Mouse (Mus musculus) forebrain, embryonic 10.5 days (tissue): ENCODE data around the gene Osbp2. TPM values are rescaled to one million over a fixed set of nuclear protein-coding genes. Genes with fewer than 3 reads are reported as not detected.

Source experiments
- DNase-seq: peaks from one replicate; pipeline ENCODE4 v3.0.0-alpha.2; 2017; ENCODE audit warnings: low spot score; ENCODE audit errors: extremely low spot score
- H3K27ac ChIP-seq: fragments of 300-500 bp; sonication (generic); 2 replicates; pipeline ENCODE4 v1.5.1; 2016; ENCODE audit warnings: mild to moderate bottlenecking
- H3K27me3 ChIP-seq: fragments of 300-500 bp; sonication (generic); 2 replicates; pipeline ENCODE4 v1.6.1; 2016; ENCODE audit warnings: mild to moderate bottlenecking; ENCODE audit not compliant: poor library complexity, severe bottlenecking
- H3K36me3 ChIP-seq: fragments of 300-500 bp; sonication (generic); replicated peaks from 2 replicates; pipeline ENCODE4 v1.6.1; 2016; ENCODE audit warnings: mild to moderate bottlenecking, moderate library complexity
- H3K4me1 ChIP-seq: fragments of 300-500 bp; sonication (generic); 2 replicates; pipeline ENCODE4 v1.6.1; 2016
- H3K4me3 ChIP-seq: fragments of 300-500 bp; sonication (generic); 2 replicates; pipeline ENCODE4 v1.5.1; 2016; ENCODE audit warnings: mild to moderate bottlenecking, moderate library complexity
- H3K9me3 ChIP-seq: fragments of 300-500 bp; sonication (generic); 2 replicates; pipeline ENCODE4 v1.6.1; 2016; ENCODE audit warnings: mild to moderate bottlenecking, moderate library complexity
- WGBS: fragments of 180-500 bp; shearing (Covaris S2); methylation state at CpG from one replicate; pipeline ENCODE4 v1.1.7; 2016; 5-methylcytosine and 5-hydroxymethylcytosine counted together
- polyA plus RNA-seq: library from polyadenylated mRNA; unstranded; fragments of >200 nt; fragmentation: Nextera tagmentation; extraction: Ambion mirVana; gene quantifications from 2 replicates; pipeline ENCODE4 v1.2.1, GENCODE M21; 2016

Gene Osbp2
- polyA plus RNA-seq, 1 experiment from 2014 or later, result 0.89 TPM

GRCm38 (mm10) chr11:3731469-3731868 lies 132.2 kb downstream of the Osbp2 start:
- 87% methylated on average over 4 of the region's 4 CpGs for WGBS
- H3K4me3 ChIP-seq, result no peak overlapping the region
- H3K9me3 ChIP-seq, result no peaks in the 10 kb centered on the region
- no peak for DNase-seq
- peaks cover 7% of the 10 kb centered on the region; the same call in 1 of the 2 replicates for H3K4me1 ChIP-seq
- no peaks in the 10 kb centered on the region for H3K27me3 ChIP-seq
- H3K36me3 ChIP-seq, result no peaks in the 10 kb centered on the region
- no peak overlapping the region for H3K27ac ChIP-seq

DNA sequence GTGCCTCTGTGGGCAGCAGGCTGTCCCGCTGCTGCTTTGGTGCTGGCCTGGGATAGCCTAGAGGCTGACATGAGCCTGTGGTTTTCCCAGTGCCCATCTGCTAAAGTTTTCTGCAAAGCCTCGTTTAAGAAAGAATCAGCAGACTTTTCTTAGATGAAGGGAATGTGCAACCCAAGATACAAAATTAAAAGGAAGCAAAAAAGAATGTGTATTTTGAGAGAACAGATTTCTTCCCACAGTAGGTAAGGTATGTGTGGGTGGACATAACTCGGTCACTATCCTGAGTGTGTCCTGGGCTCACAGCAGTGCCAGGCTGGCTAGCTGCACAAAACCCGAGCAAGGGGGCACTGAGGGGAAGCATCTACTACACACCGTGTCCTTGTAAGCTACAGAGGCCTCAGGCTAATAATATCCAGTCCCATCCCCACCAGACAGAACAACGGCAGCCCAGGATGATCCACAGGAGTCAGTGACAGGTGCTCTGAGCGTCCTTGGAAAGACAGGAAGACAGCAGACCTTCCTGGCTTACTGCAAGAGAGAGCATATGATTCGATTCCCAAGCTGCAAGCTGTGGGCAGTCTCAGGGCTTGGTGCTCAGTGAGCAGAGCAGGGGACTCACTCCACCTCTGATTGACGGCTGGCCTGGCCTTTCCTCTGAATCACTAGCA lies 136.1 kb downstream of the Osbp2 start:
- H3K36me3 ChIP-seq, result no peaks in the 10 kb centered on the region
- 76% methylated on average over 9 of the region's 9 CpGs for WGBS
- no peaks in the 10 kb centered on the region for H3K9me3 ChIP-seq
- no peak for DNase-seq
- no peak overlapping the region for H3K27ac ChIP-seq
- peaks cover 9% of the 10 kb centered on the region for H3K4me1 ChIP-seq
- H3K27me3 ChIP-seq, result no peaks in the 10 kb centered on the region
- H3K4me3 ChIP-seq, result no peak overlapping the region

DNA sequence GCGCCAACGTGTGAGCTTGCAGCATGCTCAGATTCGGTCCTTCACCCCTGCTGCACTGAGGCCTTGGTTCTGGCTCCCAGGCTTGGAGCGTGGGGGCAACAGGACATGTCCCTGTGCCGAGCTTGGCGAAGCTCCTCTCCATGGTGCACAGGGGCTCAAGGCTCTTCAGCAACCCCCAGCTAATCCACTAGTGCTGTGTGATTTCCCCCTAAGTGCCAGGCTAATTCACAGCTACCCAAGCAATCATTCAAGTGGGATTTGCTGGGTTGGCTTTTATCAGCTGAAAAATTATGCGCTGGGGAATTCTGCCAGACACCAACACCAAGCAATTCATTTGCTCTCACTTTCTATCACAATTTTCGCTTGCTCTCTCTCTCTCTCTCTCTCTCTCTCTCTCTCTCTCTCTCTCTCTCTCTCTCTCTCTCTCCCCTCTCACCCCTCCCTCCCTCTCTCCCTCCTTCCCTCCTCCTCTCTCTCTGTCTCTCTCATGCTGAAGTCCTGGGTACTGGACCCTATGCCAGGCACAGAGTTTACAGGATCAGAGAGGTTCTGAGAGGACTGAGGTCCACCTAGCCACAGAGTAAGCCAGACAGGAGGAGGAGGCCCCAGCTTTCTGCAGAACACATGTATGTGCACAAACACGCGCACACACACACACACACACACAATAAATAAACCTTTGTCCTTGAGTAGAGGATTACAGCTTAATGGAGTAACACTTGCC lies 138.2 kb downstream of the Osbp2 start:
- no peak overlapping the region for H3K27ac ChIP-seq
- H3K4me3 ChIP-seq, result no peak overlapping the region
- H3K36me3 ChIP-seq, result no peaks in the 10 kb centered on the region
- H3K27me3 ChIP-seq, result no peaks in the 10 kb centered on the region
- WGBS, result 71% methylated on average over 10 of the region's 10 CpGs
- H3K9me3 ChIP-seq, result no peaks in the 10 kb centered on the region
- no peak for DNase-seq
- H3K4me1 ChIP-seq, result peaks cover 17% of the 10 kb centered on the region

DNA sequence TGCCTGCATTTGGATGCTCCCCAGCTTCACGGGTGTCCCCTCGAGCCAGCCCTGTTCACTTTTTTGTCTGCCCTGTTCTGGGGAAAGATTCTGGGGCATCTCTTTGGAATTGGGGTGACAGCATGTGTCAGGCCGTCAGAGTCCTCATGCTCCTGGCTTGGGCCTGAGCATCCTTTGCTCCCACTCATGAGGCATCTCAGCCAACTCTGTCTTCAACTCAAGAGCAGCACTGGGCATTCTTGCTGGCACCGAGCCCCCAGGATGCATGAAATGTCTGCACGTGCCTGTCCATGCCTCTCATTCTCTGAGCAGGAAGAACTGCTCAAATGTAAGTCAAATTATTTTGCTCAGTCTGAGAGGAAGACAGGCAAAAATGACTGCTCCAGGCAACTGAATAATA lies 139.0 kb downstream of the Osbp2 start:
- no peaks in the 10 kb centered on the region for H3K27me3 ChIP-seq
- 74% methylated on average over 5 of the region's 5 CpGs for WGBS
- H3K9me3 ChIP-seq, result no peaks in the 10 kb centered on the region
- peaks cover 17% of the 10 kb centered on the region for H3K4me1 ChIP-seq
- no peak overlapping the region for H3K27ac ChIP-seq
- no peaks in the 10 kb centered on the region for H3K36me3 ChIP-seq
- no peak for DNase-seq
- H3K4me3 ChIP-seq, result no peak overlapping the region

DNA sequence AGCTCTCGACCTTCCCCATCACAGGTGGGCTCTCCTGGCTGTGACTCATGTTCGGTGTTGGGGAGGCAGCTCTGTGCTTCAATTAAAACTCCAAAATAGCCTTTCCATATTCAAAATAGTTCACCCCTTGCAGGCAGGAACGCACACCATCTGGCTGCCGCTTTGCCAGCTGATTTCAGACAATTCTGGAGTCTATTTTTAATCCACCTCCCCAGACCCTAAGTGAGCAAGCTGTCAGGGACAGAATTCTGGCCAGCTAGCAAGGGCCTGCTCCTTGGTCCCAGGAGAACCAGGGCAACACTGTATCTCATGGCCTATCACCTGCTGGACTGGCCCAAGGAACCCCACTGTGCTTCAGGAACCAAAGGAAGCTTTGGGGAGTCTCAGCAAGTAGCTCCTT lies 139.8 kb downstream of the Osbp2 start:
- Histone ChIP-seq H3K4me3 (no peak overlapping the region), H3K9me3 (no peaks in the 10 kb centered on the region), H3K36me3 (no peaks in the 10 kb centered on the region), H3K27ac (no peak overlapping the region), H3K27me3 (no peaks in the 10 kb centered on the region), H3K4me1 (peaks cover 17% of the 10 kb centered on the region)
- WGBS, result 80% methylated on average over 4 of the region's 4 CpGs
- DNase-seq, result no peak

- Histone ChIP-seq H3K4me3 (no peak overlapping the region), H3K27me3 (no peaks in the 10 kb centered on the region), H3K4me1 (peaks cover 17% of the 10 kb centered on the region), H3K27ac (no peak overlapping the region), H3K9me3 (no peaks in the 10 kb centered on the region), H3K36me3 (no peaks in the 10 kb centered on the region)
- no peak for DNase-seq
- WGBS, result 70% methylated on average over 3 of the region's 3 CpGs
These were observed 140.8 kb downstream of the Osbp2 start for GRCm38 (mm10) chr11:3722861-3723260.

DNA sequence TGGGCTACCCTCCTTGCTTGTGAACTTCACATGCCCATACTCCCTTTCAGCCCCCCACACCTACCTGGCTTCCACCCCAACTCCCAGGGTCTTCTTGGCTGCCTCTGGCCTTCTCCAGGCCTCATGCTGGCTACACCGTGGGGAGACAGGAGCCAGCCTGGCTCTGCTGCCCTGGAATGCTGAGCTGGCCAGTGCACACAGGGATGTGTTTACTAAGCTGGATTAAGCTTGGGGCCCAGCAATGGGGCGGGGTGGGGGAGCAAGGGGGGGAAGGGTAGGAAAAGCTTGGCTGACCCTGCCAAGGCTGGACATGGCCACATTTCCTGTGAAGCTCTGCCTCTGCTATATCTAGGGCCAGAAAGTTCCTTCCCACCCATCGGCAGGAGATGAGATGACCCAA lies 141.7 kb downstream of the Osbp2 start:
- Histone ChIP-seq H3K9me3 (no peaks in the 10 kb centered on the region), H3K27ac (peak overlapping the region; percentile 40; the same call in 1 of the 2 replicates), H3K27me3 (no peaks in the 10 kb centered on the region), H3K4me1 (peaks cover 17% of the 10 kb centered on the region), H3K36me3 (no peaks in the 10 kb centered on the region), H3K4me3 (no peak overlapping the region)
- DNase-seq, result no peak
- WGBS, result 45% methylated on average over 3 of the region's 3 CpGs

- Histone ChIP-seq H3K27me3 (no peaks in the 10 kb centered on the region), H3K27ac (no peak overlapping the region), H3K4me1 (peaks cover under 1% of the 10 kb centered on the region), H3K4me3 (no peak overlapping the region), H3K36me3 (no peaks in the 10 kb centered on the region), H3K9me3 (no peaks in the 10 kb centered on the region)
- 92% methylated on average over 6 of the region's 6 CpGs for WGBS
- DNase-seq, result no peak
These were observed 147.0 kb downstream of the Osbp2 start for GRCm38 (mm10) chr11:3716662-3717061.

GRCm38 (mm10) chr11:3714486-3714885 lies 149.2 kb downstream of the Osbp2 start:
- 43% methylated on average over 15 of the region's 15 CpGs for WGBS
- Histone ChIP-seq H3K4me1 (no peaks in the 10 kb centered on the region), H3K36me3 (no peaks in the 10 kb centered on the region), H3K27ac (no peak overlapping the region), H3K9me3 (no peaks in the 10 kb centered on the region), H3K4me3 (no peak overlapping the region), H3K27me3 (no peaks in the 10 kb centered on the region)
- DNase-seq, result peak; percentile 56

DNA sequence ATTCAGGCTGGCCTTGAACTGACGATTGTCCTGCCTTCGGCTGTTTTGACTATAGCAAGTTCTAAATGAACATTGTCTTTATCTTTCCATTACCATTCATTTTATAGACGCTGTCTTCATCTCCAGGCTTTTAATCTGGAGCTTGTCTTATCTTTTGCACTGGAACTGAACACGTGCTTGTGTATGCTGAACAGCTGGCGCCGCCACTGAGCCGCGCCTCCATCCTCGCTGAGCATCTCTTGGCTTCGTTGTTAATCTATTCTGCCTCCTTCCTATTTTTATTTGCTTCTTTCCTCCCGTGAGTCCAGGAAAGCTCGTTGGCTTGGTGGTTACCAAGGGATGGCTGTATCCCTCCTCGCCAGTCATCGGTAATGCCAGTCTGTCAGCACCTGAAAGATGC lies 153.5 kb downstream of the Osbp2 start:
- Histone ChIP-seq H3K36me3 (no peaks in the 10 kb centered on the region), H3K27me3 (peaks cover 6% of the 10 kb centered on the region; the same call in 1 of the 2 replicates), H3K4me1 (peaks cover 3% of the 10 kb centered on the region; the same call in 1 of the 2 replicates), H3K9me3 (no peaks in the 10 kb centered on the region), H3K4me3 (no peak overlapping the region), H3K27ac (no peak overlapping the region)
- DNase-seq, result no peak
- 83% methylated on average over 14 of the region's 14 CpGs for WGBS

DNA sequence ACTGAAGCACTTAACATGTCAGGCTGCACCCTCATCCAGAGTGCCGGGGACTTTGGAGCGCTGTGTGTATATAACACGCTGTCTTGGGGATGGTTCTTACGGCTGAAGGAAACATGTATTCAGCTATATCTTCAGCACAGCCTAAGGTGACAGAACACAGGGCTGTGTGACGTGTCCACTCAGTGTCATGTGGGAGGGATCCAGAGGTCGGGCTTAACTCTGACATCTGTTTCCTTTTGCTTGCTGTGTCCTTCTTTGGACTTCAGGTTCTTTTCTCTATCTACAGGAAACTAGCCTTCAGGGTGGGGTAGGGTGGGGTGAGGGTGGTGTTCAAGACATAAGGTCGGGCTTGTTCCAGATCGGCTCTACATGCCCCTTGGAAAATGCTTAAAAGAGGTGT lies 156.6 kb downstream of the Osbp2 start:
- Histone ChIP-seq H3K27ac (no peak overlapping the region), H3K4me3 (no peak overlapping the region), H3K4me1 (peaks cover 17% of the 10 kb centered on the region), H3K9me3 (no peaks in the 10 kb centered on the region), H3K36me3 (no peaks in the 10 kb centered on the region), H3K27me3 (peaks cover 7% of the 10 kb centered on the region; the same call in 1 of the 2 replicates)
- 90% methylated on average over 8 of the region's 8 CpGs for WGBS
- DNase-seq, result no peak

DNA sequence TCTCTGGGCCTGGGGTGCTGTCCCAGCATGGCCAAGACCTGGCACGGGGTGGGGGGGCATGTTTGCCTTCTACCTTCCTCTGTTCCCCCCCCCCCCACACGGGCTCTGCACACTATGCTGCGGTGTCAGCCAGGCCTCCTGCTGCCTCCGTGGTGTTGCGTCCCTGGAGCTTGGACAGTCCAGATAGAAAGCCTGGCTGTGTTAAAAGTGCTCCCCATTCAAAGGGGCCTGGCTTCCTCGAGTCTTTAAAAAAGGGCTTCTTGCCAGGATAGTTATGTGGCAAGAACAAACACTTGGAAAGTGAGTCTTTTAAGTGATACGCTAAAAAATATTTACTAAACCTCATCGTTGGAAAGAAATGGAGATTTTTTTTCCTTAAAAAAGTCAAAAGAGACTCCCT lies 159.3 kb downstream of the Osbp2 start:
- WGBS, result 81% methylated on average over 8 of the region's 8 CpGs
- H3K4me1 ChIP-seq, result peaks cover 17% of the 10 kb centered on the region
- no peak overlapping the region for H3K27ac ChIP-seq
- no peak overlapping the region for H3K4me3 ChIP-seq
- no peaks in the 10 kb centered on the region for H3K36me3 ChIP-seq
- peaks cover 7% of the 10 kb centered on the region; the same call in 1 of the 2 replicates for H3K27me3 ChIP-seq
- DNase-seq, result no peak
- no peaks in the 10 kb centered on the region for H3K9me3 ChIP-seq
